Mouse (Mus musculus): ENCODE data around the gene Rragc.
"Not testable (repeated sequence)": the region's sequence is repeated elsewhere in the genome, so short reads cannot be mapped to it uniquely, and the experiment has no call there.

The Rragc gene

GRCm38 (mm10) chr4:123916748-123917547 lies at the start of gene Rragc:
Gene Rragc (plus strand): TSS chr4:123917446.
- peak; percentile 99 for DNase-seq (ENCODE audit: low spot score)

DNA sequence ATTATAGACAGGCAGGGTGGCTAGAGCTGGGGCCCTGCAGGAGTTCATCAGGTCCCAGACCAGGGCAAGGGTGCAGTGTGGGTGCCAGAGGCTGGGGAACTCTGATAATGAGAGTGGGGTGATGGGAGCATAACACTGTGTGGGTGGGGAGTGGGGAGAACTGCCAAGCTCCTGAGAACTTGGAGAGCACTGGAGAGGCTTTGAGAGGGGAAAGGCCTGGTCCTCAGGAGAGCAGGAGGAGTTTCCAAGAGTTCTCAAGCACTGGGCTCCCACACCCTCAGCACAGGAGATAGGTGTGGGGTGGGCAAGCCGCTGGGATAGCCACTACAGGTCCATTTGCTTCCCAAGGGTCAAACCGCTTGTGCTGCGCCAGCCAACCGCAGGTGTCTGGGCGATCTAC lies 23.5 kb upstream of the Rragc start:
- no peak for DNase-seq (ENCODE audit: low spot score)

GRCm38 (mm10) chr4:123894295-123894694 lies 23.0 kb upstream of the Rragc start:
- no peak for DNase-seq (ENCODE audit: low spot score)

- no peak for DNase-seq (ENCODE audit: low spot score)
These were observed 18.6 kb upstream of the Rragc start for GRCm38 (mm10) chr4:123898696-123899095.

GRCm38 (mm10) chr4:123903432-123903831 lies 13.8 kb upstream of the Rragc start:
- DNase-seq (ENCODE audit: low spot score) = no peak

DNA sequence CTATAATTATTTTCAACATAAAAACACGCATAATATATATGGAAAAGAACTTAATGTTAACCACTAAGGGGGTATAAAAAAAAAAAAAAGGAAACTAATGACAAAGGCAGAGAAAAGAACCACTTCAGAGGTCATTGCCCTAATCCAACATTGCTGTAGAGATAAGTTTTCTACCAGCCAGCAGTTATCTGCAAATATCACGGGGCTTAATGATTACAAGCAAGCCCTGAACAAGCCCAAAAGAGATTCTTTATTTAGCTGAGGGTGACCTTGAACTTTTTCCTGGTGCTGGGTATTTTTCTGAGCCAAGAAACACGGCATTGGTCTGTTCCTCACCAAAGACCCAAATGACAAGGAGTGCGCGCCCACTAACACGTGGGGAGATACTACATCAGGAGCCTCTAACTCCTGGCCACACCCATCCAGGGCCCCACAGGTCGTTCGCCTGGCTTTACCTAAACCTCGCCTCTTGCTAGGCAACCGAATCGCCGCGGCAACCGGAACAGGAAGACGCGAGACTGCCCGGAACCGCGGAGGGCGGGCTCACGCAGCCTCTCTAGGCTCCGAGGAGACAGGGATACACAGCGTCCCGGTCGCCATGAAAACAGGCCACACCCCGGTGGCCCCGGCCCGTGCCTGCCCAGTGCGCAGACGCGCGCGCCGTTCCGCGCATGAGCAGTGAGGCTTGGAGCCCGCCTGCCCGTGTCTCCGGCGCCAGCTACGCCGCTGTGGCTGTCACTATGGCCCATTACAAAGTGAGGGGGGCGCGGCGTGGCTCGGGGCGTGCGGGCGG lies 12.7 kb upstream of the Rragc start, which contains the start of gene Mycbp:
TSS of gene Mycbp (plus strand) at position 500 of the 793 bp plus-strand sequence.
- peak; percentile 99 for DNase-seq (ENCODE audit: low spot score)

- no peak for DNase-seq (ENCODE audit: low spot score)
These were observed 12.0 kb upstream of the Rragc start for GRCm38 (mm10) chr4:123905126-123905668.

- DNase-seq (ENCODE audit: low spot score) = no peak
These were observed 5.7 kb upstream of the Rragc start for GRCm38 (mm10) chr4:123911503-123911902.

DNA sequence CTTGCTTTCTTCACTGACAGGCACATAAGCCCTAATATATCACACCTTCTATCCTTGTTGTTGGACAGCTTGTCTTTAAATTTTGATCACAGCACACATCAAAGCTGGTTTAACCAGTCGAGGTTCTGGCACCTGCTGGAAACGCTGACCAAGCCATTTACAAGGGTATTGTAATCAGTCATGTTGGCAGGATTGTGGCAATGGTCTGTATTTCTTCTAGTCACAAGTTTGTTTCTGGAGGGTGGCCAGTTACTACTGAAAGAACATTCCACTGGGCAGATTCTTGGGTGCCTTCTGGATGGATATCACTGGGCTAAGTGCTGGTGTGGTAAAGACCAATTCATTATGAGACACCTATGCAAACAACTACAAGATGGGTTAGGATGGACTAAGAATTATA lies 4.8 kb upstream of the Rragc start:
- no peak for DNase-seq (ENCODE audit: low spot score)

GRCm38 (mm10) chr4:123917548-123918140 lies 398 bp downstream of the Rragc start, which contains the start of gene 4930535I16Rik:
Gene 4930535I16Rik (minus strand): TSS chr4:123918022.
- peak; percentile 28 for DNase-seq (ENCODE audit: low spot score)

- no peak for DNase-seq (ENCODE audit: low spot score)
These were observed 1.6 kb downstream of the Rragc start for GRCm38 (mm10) chr4:123918851-123919250.

DNA sequence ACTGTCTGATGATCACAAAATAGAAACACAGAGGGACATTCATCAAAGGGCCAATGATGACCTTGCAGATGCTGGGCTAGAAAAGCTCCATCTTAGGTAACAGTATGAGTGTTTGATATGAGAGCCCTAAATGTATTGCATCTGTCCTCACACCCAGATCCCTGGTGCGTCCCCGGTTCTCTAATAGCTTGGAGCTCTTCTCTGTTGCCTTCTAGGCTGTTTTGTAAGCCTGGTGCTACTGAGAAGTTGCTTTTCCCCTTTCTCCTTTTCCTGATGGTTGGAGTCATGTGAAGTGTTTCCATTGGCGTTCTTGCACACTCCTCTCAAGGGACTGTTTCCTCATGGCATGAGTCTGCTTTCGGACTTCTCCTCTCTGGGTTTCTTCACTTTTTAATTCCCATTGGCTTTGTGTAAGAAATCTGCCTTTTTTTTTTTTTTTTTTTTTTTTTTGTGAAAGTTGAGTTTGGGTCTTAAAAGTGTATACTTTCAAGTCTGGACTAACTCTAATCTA lies 3.9 kb downstream of the Rragc start:
- DNase-seq (ENCODE audit: low spot score) = no peak

DNA sequence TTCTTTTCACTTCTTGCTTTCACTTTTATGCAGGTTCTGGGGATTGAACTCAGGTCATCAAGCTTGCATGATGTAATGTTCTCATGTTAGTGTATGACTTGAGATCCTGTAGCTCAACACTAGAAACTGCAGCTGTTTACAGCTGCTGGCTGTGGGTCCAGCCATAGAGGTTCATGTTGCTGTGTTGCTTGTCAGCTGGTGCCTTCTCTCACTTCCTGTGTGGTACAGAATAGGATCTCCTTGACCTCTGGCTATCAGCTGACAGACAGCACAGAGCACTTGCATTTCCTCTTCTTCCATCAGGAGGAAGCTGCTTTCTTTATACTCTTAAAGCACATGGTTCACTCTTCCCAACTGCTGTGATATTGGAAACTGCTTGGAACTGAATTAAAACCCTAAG lies 10.7 kb downstream of the Rragc start:
- no peak for DNase-seq (ENCODE audit: low spot score)

DNA sequence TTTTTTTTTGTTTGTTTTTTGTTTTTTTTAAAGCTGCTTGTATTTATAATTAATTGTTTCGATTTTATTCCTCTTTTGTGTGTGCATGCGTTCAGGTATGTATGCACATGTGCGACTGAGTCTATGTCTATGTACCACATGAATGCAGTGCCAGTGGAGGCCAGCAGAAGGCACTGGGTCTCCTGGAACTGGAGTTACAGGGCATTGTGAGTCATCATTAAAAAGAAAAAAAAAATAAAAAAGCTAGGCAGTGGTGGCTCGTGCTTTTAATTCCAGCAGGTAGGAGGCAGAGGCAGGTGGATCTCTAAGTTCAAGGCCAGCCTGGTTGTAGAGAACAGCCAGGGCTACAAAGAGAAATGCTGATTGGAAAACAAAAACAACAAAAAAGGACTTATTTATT lies 12.7 kb downstream of the Rragc start:
- DNase-seq (ENCODE audit: low spot score) = no peak

GRCm38 (mm10) chr4:123934306-123934705 lies 17.1 kb downstream of the Rragc start:
- DNase-seq (ENCODE audit: low spot score) = no peak

DNA sequence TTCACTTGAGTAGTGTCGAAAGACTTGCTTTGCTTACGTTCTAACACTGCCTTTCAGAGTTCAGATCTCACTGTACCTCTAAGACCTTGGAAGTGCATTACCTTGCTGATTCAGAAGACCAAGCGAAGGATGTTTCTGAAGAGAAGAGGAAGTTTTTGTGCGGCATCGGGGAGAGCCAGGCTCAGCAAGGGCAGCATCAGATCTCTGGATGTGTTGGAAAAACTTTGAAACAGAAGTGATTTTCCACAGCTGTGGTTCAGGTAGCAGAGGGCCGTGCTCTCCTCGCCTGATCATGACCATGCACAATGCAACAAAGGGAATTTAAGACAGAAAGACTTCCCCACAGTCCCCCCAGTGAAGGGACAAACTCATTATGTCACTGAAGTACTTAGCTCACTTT lies 18.8 kb downstream of the Rragc start:
- no peak for DNase-seq (ENCODE audit: low spot score)

DNA sequence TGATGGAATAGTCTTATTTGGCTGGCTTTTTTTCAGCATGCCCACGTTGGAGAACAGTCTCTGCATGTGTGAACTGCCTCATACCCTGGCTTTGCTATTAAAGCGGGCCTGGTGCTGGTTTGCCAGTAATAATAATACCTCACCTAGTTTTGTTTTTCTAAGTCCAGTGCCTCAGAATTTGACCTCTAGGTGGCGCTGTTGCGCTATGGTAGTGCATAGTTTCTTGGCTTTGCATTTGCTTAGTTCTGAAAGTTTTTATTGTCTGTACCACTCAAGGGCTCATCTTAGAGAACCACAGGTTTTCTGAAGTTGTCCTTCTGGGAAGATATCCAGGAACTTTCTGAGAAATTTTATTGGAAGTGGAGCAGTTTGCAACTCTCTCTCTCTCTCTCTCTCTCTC lies 22.6 kb downstream of the Rragc start:
- peak; percentile 38 for DNase-seq (ENCODE audit: low spot score)

- DNase-seq (ENCODE audit: low spot score) = not testable (repeated sequence)
These were observed 23.6 kb downstream of the Rragc start for GRCm38 (mm10) chr4:123940878-123941277.

DNA sequence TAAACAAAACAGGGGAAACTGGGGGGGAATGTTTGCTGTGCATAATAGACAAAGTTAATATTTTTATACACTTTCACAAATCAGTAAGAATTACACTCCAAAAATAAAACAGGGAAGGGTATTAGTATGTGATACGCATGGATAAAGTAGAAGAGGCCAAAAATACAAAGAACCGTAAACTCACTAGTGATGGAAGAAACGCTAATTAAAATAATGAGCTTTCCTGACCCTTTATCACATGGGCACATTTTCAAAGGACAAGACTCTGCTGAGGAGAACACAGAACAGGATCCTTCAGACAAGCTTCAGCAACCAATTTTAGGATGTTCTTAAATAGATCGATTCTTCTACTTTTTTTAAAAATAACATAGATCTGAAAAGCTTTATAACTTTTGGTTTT lies 29.5 kb downstream of the Rragc start:
- DNase-seq (ENCODE audit: low spot score) = no peak

GRCm38 (mm10) chr4:123947149-123947548 lies 29.9 kb downstream of the Rragc start:
- no peak for DNase-seq (ENCODE audit: low spot score)

- DNase-seq (ENCODE audit: low spot score) = no peak
These were observed 31.7 kb downstream of the Rragc start for GRCm38 (mm10) chr4:123948901-123949300.

DNA sequence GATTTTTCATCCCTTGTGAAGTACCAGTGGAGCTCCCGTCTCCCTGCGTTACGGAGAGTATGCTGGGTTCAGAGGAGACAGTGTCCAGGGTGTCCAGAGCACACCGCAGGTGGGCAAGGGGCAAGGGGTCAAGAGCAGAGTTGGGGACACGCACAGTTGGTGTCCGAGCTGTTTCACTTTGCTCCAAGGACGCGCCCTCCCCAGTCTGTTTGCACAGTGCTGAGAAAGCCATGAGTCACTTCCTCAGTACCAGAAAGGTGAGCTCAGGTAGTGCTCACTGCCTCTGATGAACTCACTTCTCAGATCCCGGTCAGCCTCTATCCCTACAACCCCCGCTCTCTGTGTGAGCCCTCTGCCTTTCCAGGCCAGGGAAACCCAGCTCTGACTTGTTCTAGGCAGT lies 32.4 kb downstream of the Rragc start:
- no peak for DNase-seq (ENCODE audit: low spot score)
